Mouse (Mus musculus) activated CD4-positive, CD25-positive, alpha-beta regulatory T cell, adult 9 weeks (primary cell): ENCODE data around the gene Brpf1. TPM values are rescaled to one million over a fixed set of nuclear protein-coding genes. Genes with fewer than 3 reads are reported as not detected.

ENCODE experiments used
- polyA plus RNA-seq: library from polyadenylated mRNA; unstranded; fragments of 100-300 nt; shearing (Covaris generic); gene quantifications from one replicate; pipeline ENCODE4 v1.2.1, GENCODE M21; 2017

The Brpf1 gene
- polyA plus RNA-seq: 42.7 TPM

GRCm38 (mm10) chr6:113306986-113307349 is at the start of gene Brpf1:
Brpf1 (plus strand) TSS chr6:113307137.

GRCm38 (mm10) chr6:113282101-113282802 is 24.7 kb upstream of the Brpf1 start, which contains the start of gene Cpne9:
Cpne9 (plus strand) TSS chr6:113282307.

GRCm38 (mm10) chr6:113326533-113327315 is 19.8 kb downstream of the Brpf1 start, which contains the start of gene Ogg1:
Ogg1 (plus strand) TSS chr6:113326972.

DNA sequence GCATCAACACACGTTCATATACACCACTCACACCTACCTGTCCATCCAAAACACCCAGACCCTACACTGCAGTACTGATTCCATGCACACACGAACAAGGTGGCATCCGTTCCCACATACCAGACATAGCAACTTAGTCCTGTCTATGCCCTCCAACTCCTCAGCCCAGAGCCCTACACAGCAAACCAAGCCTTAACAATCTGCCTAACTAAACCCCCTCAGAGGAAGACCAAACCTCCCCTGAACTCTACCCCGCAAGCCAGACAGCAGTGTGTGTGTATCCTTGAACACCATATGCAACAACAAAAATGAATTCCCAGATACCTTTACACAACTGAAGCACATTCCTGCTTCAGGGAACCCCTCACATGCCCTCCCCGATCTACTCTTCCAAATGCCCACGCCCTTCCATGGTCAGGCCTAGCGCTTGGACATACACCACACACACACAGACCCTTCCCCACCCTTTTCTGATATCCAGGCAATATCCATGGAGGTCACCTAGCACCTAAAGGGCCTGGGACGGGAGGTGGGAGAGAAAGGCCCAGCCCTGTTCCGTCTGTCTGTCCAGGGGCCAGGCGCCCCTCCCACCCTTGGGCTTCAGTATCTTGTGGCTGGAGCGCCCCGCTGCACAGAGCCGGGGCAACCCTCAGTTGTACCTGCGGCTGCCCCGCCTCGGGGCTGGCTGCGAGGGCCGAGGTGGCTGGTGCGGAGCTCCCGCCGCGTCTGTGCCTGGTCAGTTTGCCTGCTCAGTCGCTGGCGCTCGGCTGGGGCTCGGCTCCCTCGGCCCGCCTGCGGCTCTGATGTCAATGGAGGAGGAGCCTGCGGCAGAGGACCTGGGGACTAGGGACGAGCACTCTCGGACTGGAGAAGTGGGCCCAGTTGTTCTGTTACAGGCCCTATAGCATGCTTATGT is 36.5 kb downstream of the Brpf1 start, which contains the start of gene Camk1:
Gene Camk1, minus strand, starts transcription at position 808 of the 916 bp plus-strand sequence.

Other genes starting within 250 kb of the Brpf1 start
- gene Setd5, start 229.8 kb upstream of the Brpf1 start, polyA plus RNA-seq: 60.6 TPM
- gene Lhfpl4, start 111.8 kb upstream of the Brpf1 start, polyA plus RNA-seq: 0.57 TPM
- 38.3 TPM for gene Mtmr14, start 69.3 kb upstream of the Brpf1 start, polyA plus RNA-seq
- gene Cpne9, start 24.8 kb upstream of the Brpf1 start, polyA plus RNA-seq: 0.13 TPM
- gene Ogg1, start 19.8 kb downstream of the Brpf1 start, polyA plus RNA-seq: 12.8 TPM
- gene Camk1, start 36.8 kb downstream of the Brpf1 start, polyA plus RNA-seq: 3.2 TPM
- gene Tada3, start 70.7 kb downstream of the Brpf1 start, polyA plus RNA-seq: 73.2 TPM
- 625 TPM for gene Arpc4, start 71.0 kb downstream of the Brpf1 start, polyA plus RNA-seq
- 17.0 TPM for gene Ttll3, start 82.1 kb downstream of the Brpf1 start, polyA plus RNA-seq
- gene Rpusd3, start 112.2 kb downstream of the Brpf1 start, polyA plus RNA-seq: 13.1 TPM
- not detected for gene Cidec, start 128.6 kb downstream of the Brpf1 start, polyA plus RNA-seq
- gene Jagn1, start 135.4 kb downstream of the Brpf1 start, polyA plus RNA-seq: 60.5 TPM
- not detected for gene Il17re, start 151.3 kb downstream of the Brpf1 start, polyA plus RNA-seq
- 0.26 TPM for gene Il17rc, start 164.3 kb downstream of the Brpf1 start, polyA plus RNA-seq
- gene Creld1, start 176.2 kb downstream of the Brpf1 start, polyA plus RNA-seq: 12.7 TPM
- gene Prrt3, start 194.8 kb downstream of the Brpf1 start, polyA plus RNA-seq: 0.33 TPM
- 104 TPM for gene Emc3, start 224.5 kb downstream of the Brpf1 start, polyA plus RNA-seq
- gene Fancd2, start 224.5 kb downstream of the Brpf1 start, polyA plus RNA-seq: 2.4 TPM